Mouse (Mus musculus) C2C12 (cell line): ENCODE measurements at regions not wholly inside any gene's neighbourhood (a gene's known extent, or its start where the extent isn't known, plus 50 kb on each side); places are given as distances from the start of the nearest gene placed in this dataset.

Experiments used
- H3K27me3 ChIP-seq: one replicate; pipeline ENCODE4 v1.6.1; 2011; ENCODE audit not compliant: control insufficient read depth, insufficient read depth, insufficient read length
- H3K36me3 ChIP-seq: one replicate; pipeline ENCODE4 v1.6.1; 2011; ENCODE audit not compliant: control insufficient read depth, insufficient read depth
- H3K4me3 ChIP-seq: one replicate; pipeline ENCODE4 v1.5.1; 2011; ENCODE audit warnings: mild to moderate bottlenecking, control low read depth; ENCODE audit not compliant: poor library complexity, insufficient read depth, severe bottlenecking
- H3K79me2 ChIP-seq: one replicate; pipeline ENCODE4 v1.6.1; 2011; ENCODE audit not compliant: control insufficient read depth, insufficient read depth
- H3K79me3 ChIP-seq: one replicate; pipeline ENCODE4 v1.6.1; 2011; ENCODE audit warnings: low read depth, control low read depth
- H3ac ChIP-seq: one replicate; pipeline ENCODE3; 2011; ENCODE audit warnings: low read depth; ENCODE audit not compliant: control insufficient read depth, insufficient read length
- CEBPB ChIP-seq: IDR thresholded peaks from one replicate; pipeline ENCODE4 v1.6.1; 2011; ENCODE audit warnings: low read depth, mild to moderate bottlenecking, control low read depth, moderate library complexity
- CTCF ChIP-seq: IDR thresholded peaks from one replicate; pipeline ENCODE4 v1.5.1; 2011; ENCODE audit not compliant: control insufficient read depth, insufficient read depth, insufficient read length
- FOSL1 ChIP-seq: IDR thresholded peaks from one replicate; pipeline ENCODE4 v1.8.0; 2011; ENCODE audit warnings: mild to moderate bottlenecking, low read length; ENCODE audit not compliant: poor library complexity, insufficient read depth, severe bottlenecking
- MAX ChIP-seq: IDR thresholded peaks from one replicate; pipeline ENCODE4 v1.6.1; 2011; ENCODE audit warnings: mild to moderate bottlenecking, control low read depth
- MYOD1 ChIP-seq: IDR thresholded peaks from one replicate; pipeline ENCODE4 v1.6.1; 2011; ENCODE audit warnings: low read depth; ENCODE audit not compliant: control insufficient read depth, insufficient read length
- MYOG ChIP-seq: IDR thresholded peaks from one replicate; pipeline ENCODE4 v1.6.1; 2011; ENCODE audit not compliant: control insufficient read depth, insufficient read length; ENCODE audit errors: extremely low read depth
- USF1 ChIP-seq: IDR thresholded peaks from one replicate; pipeline ENCODE4 v1.6.1; 2011; ENCODE audit warnings: low read depth, mild to moderate bottlenecking, control low read depth, moderate library complexity

DNA sequence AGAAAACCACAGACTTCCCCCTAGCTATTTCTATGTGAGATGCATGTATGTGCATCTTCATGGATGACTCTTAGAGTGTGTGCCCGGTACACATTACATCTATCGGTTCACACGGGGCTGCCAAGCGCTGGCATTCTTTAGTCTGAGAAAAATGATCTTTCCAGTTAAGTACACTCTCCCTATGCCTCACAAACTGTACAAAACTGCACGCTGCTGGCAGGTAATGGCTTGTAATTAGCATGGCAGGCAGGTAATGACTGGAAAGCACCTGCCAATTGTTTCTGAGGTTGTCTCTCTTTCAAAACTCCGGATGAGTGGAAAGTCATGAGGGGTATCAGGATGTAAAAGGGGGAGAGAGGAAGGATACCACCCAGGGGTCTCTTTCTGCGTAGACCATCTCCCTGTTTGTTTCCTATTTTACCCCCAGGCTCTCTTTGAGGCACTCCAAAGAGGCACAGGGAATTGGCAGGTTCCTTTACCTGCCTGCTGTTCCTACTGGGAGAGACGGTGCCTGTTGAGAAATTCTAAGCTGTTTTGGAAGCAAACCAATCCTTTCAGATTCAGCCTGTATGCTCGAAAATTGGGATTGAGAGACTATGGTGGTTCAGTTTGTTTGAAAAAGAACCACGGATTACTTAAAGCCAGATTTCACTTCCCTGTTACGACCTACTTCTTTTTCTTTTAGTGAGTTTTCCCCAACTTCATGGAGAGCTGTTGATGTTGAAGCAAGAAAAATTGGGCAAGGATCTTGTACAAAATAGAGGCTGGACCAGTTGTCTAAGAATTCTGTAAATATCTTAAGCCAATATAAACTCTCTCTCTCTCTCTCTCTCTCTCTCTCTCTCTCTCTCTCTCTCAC lies 113.4 kb upstream of the Zeb2 start:
- H3K4me3 ChIP-seq = no peak overlapping the region
- no peaks in the 10 kb centered on the region for H3K79me2 ChIP-seq
- TF ChIP-seq CTCF (no peak), CEBPB (no peak), USF1 (no peak), MYOG (no peak), MAX (no peak), MYOD1 (no peak), FOSL1 (no peak)
- no peak overlapping the region for H3ac ChIP-seq
- no peaks in the 10 kb centered on the region for H3K79me3 ChIP-seq
- H3K27me3 ChIP-seq = no peaks in the 10 kb centered on the region
- H3K36me3 ChIP-seq = no peaks in the 10 kb centered on the region

DNA sequence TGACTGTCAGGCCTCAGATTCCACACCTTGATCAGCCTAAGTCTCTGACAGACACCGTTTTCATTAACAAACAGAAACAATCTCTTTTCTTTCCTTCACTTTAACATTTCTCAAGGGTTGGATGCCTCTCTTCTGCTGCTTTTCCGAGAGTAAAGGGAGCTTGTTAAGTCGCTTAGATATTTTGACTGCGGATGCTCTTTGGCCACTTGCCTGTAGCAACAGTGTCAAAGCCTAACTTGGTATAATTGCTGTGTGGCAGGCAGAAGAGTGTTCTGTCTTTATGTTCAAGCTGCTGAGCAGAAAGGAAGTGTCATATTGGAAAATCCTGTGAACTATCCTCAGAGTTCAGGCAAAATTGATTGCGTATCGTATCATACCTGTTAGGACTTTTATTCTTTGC lies 112.3 kb upstream of the Zeb2 start:
- no peaks in the 10 kb centered on the region for H3K79me2 ChIP-seq
- no peaks in the 10 kb centered on the region for H3K36me3 ChIP-seq
- no peaks in the 10 kb centered on the region for H3K27me3 ChIP-seq
- no peak overlapping the region for H3K4me3 ChIP-seq
- TF ChIP-seq CEBPB = no peak
- no peak for TF ChIP-seq MAX
- no peak for TF ChIP-seq USF1
- TF ChIP-seq CTCF = no peak
- TF ChIP-seq MYOD1 = no peak
- no peak for TF ChIP-seq FOSL1
- H3K79me3 ChIP-seq = no peaks in the 10 kb centered on the region
- H3ac ChIP-seq = no peak overlapping the region

DNA sequence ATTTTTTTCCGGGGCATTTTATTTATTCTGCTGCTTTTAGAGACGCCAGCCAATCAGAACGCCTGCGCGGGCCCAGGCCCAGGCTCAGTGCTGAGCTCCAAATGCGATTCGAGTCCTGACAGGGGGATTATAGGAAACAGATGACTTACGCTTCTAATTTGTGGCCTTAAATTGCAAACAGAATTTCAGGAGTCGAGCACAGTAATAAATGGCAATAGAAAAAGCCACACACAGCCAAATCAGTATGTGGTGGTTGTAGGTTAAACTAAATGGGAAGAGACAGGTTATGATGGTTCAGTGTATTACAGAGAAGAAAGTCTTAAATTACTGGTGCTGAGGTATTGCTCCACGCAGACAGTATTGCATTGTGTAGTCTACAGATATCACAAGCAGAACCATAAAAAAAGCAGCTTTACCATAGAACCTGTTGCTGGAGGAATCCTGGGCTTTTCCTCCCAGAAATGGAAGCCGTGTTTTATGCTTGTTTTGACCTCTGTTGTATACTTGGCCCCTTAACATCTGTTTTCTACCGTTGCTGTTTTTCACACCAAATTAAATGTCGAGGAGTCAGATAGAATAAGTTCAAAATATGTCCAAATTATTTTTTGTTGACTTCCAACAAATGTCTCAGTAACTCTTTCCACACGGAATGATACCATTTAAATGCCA lies 110.2 kb upstream of the Zeb2 start:
- TF ChIP-seq MYOG (no peak), FOSL1 (no peak), MYOD1 (no peak), CTCF (no peak), USF1 (no peak), CEBPB (no peak), MAX (no peak)
- Histone ChIP-seq H3K27me3 (no peaks in the 10 kb centered on the region), H3K4me3 (no peak overlapping the region)

DNA sequence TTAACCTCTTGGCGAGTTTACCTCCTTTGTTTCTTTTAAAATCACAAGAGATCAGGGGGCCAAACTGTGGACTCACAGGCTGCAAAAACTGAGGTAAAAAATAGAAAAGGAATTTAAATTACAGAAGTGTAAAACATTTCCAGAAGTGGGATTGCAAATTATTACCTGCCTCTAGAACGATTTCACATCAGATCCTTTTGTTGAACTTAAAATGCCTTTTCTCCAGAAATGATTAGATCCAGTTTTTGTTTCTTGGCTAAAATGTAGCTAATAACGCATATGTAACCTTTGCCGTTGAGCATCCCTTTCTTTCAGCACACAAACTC lies 108.8 kb upstream of the Zeb2 start:
- no peaks in the 10 kb centered on the region for H3K79me3 ChIP-seq
- TF ChIP-seq USF1 (no peak), CTCF (no peak), MYOD1 (no peak), FOSL1 (no peak), MAX (no peak), MYOG (no peak), CEBPB (no peak)
- no peak overlapping the region for H3ac ChIP-seq
- H3K36me3 ChIP-seq = no peaks in the 10 kb centered on the region
- H3K4me3 ChIP-seq = no peak overlapping the region
- no peaks in the 10 kb centered on the region for H3K79me2 ChIP-seq
- H3K27me3 ChIP-seq = no peaks in the 10 kb centered on the region

More for the DNA sequence above, 110.2 kb upstream of the Zeb2 start:
- Histone ChIP-seq H3K36me3 (no peaks in the 10 kb centered on the region), H3K79me3 (no peaks in the 10 kb centered on the region), H3ac (no peak overlapping the region), H3K79me2 (no peaks in the 10 kb centered on the region)

DNA sequence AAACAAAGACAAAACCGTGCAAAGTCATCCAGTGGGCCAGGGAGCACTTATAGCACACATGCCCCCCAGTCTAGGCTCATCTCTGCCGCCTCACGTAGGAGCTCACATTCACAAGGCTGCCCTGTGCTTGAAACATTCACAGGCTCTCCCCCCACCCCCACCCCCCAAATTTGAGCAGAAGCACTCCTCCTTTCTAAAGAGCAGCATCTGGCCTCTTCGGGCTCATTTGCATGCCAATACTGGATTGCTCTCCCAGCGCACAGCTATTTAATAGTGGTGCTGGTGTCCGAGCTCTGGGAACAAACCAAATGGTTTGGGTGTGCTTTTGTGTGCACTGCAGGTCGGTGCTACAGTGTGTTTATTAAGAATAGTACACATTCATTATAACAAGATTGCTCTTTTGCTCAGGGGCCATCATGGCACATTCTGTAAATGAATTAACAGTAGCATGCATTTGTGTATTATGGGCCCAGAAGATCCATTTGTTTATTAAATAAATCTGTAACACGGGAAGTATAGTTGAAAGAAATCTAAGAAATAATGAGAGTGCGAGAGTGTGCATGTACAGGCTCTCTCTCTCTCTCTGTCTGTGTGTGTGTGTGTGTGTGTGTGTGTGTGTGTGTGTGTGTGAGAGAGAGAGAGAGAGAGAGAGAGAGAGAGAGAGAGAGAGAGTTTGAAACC lies 108.3 kb upstream of the Zeb2 start:
- Histone ChIP-seq H3K4me3 (no peak overlapping the region), H3K36me3 (no peaks in the 10 kb centered on the region), H3K27me3 (no peaks in the 10 kb centered on the region), H3K79me2 (no peaks in the 10 kb centered on the region), H3ac (no peak overlapping the region), H3K79me3 (no peaks in the 10 kb centered on the region)
- TF ChIP-seq CEBPB (no peak), MAX (no peak), CTCF (no peak), FOSL1 (no peak), USF1 (no peak), MYOD1 (no peak), MYOG (no peak)
